Mouse (Mus musculus): ENCODE data around the gene H13.
A peak's percentile ranks its signal among the peaks of the same experiment; 100 is the strongest.

The H13 gene

GRCm38 (mm10) chr2:152736748-152737147 lies 67.5 kb downstream of the H13 start:
- peak; percentile 40 for DNase-seq

- DNase-seq = no peak
Measured at GRCm38 (mm10) chr2:152737306-152738221, 68.3 kb downstream of the H13 start.

DNA sequence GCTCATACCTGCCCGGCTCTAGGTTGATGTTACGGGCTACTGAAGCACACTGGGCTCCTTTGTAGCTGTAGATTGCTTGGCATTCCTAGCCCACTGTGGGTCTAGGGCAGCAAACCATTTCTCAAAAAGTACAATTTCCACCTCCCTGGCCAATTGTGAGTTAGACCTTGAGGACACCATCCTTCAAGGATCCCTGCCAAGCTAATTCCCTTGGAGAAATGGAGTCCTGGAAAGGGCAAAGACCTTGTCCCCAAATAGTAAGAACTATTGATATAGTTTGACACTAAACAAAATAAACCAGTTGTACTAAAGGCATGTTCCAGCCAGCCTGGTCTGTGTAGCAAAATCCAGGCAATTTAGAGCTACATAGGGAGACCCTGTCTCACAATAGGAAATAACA lies 69.1 kb downstream of the H13 start:
- DNase-seq = no peak

- peak; percentile 77 for DNase-seq
Measured at GRCm38 (mm10) chr2:152739031-152739841, 70.0 kb downstream of the H13 start.

- no peak for DNase-seq
Measured at GRCm38 (mm10) chr2:152739842-152740260, 70.6 kb downstream of the H13 start.

- no peak for DNase-seq
Measured at GRCm38 (mm10) chr2:152740490-152740889, 71.2 kb downstream of the H13 start.

- DNase-seq = peak; percentile 55
Measured at GRCm38 (mm10) chr2:152741153-152742041, 72.1 kb downstream of the H13 start.

DNA sequence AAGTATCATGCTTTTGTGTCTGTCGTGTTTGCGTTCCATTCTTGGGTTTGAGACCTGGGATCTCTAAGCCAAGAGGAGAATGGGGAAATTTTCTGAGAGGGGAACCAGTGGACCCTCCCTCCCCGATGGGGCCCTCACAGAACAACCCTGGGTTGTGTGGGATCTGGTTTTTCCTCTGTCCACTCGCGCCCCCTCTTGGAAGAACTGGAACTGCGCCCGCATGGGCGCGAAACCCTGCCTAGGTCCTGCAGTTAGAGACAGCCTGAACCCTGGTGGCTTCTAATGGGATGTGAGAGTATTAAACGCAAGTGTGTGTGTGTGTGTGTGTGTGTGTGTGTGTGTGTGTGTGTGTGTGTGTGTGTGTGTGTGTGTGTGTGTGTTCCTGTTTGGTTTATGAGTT lies 73.2 kb downstream of the H13 start:
- peak; percentile 84 for DNase-seq

DNA sequence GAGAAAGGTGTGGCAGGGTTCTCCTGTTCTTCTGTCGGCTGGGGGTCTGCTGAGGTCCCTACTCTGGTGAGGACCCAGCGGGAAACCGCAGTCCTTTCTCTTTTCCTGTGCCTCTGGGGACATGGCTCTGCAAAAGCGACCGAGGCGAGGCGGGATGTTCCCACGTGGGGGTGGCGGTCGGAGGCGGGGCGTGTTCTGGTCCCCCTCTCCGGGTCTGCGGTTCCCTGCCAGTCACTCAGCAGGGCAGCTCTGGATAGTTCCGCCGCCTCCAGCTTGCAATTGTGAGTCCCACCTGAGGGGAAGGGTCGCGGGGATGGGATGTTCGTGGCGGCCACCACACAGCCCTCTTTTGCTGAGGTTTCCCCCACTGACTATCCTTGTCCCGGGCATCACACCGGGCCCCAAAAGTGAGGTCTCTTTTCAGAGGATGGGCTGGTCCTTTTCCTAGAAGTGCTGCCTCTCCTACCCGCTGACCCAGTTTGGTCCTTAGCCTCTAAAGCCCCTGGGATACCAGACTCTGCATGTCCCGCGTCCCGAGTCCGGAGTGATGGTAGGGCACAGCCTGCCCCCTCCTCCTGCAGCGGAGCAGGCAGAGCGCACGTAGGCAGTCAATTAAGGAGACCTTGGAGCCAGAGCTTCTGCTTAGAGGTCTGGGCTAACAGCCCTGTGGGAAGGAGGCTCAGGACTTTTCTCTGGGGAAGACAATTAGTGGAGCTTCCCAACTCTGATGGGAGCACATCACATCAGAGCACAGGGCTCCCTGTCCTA lies 84.9 kb downstream of the H13 start, which contains the start of gene Cox4i2:
Gene Cox4i2 (plus strand): TSS at position 230 of the 768 bp plus-strand sequence.
- DNase-seq = peak; percentile 67

- no peak for DNase-seq
Measured at GRCm38 (mm10) chr2:152756474-152757393, 87.5 kb downstream of the H13 start.

GRCm38 (mm10) chr2:152757478-152757877 lies 88.2 kb downstream of the H13 start:
- DNase-seq = no peak

All from thymus, postnatal 4 days (tissue).